28 mouse cellular contexts compared by ENCODE assay signal in the genomic region with DNA sequence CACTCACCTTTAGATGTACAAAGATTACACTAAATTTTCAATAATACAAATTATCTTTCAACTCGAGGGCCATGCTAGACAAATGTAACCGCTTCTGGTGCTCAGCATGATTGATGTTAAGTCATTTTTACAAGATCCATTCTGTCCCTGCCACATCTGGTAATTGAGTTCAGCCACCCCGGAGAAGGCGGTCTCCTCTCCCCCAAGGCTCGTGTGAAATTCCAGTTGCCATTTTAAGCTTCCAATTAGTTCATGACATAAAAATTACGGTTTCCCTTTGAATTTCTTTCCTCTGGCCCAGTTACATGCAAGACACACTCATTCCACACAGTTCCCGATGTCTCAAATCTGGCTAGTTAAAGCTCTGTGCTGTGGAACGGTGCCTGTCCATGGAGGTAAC. TPM values are rescaled to one million over a fixed set of nuclear protein-coding genes. Genes with fewer than 3 reads are reported as not detected.
A peak's percentile ranks its signal among the peaks of the same experiment; 100 is the strongest.
DNase-seq lines count a peak whose midpoint lies in the region; ATAC-seq and TF ChIP-seq lines count a peak whose summit lies in the region.
"Had no signal": no experiment of that assay in that cellular context is flagged by ENCODE, and none has a peak within 500 bp of the region (broad histone marks: within the 10 kb centered on the region; RNA-seq: fewer than 3 reads in every experiment).

No protein-coding gene starts in this region.

- no peak overlapping the region for H3K9ac ChIP-seq in limb, embryonic 12.5 days (replicated peaks)
- no peak overlapping the region for H3K9ac ChIP-seq in limb, embryonic 15.5 days
- H3K9ac ChIP-seq: embryonic facial prominence, embryonic 13.5 days; forebrain, embryonic 12.5 days; forebrain, embryonic 15.5 days; hindbrain, embryonic 12.5 days; hindbrain, embryonic 15.5 days had no signal

- peaks cover 15% of the 10 kb centered on the region for H3K4me1 ChIP-seq in testis, adult 2 months (ENCODE audit: control insufficient read depth, insufficient read depth, low read length)
- peaks cover 21% of the 10 kb centered on the region for H3K4me1 ChIP-seq in limb, embryonic 12.5 days (replicated peaks)
- H3K4me1 ChIP-seq in limb, embryonic 15.5 days, result peaks cover 12% of the 10 kb centered on the region
- H3K4me1 ChIP-seq: forebrain, embryonic 15.5 days; hindbrain, embryonic 12.5 days; hindbrain, embryonic 15.5 days had no signal

- H3K4me3 ChIP-seq in testis, adult 2 months (ENCODE audit: control insufficient read depth, low read depth, low read length), result peak overlapping the region; percentile 67
- H3K4me3 ChIP-seq in limb, embryonic 12.5 days (replicated peaks), result no peak overlapping the region
- no peak overlapping the region for H3K4me3 ChIP-seq in limb, embryonic 15.5 days
- H3K4me3 ChIP-seq: embryonic facial prominence, embryonic 10.5 days; embryonic facial prominence, embryonic 13.5 days; erythroblast, embryonic 14.5 days; forebrain, embryonic 12.5 days; forebrain, embryonic 15.5 days; heart, adult 2 months; hindbrain, embryonic 12.5 days; hindbrain, embryonic 15.5 days had no signal

- ATAC-seq in limb, embryonic 12.5 days (ENCODE audit: insufficient number of reproducible peaks, insufficient read depth, low FRiP score, low TSS enrichment, low read depth), result 0 out of 2 replicates have a peak, but pooled peaks have one; percentile 45
- ATAC-seq in limb, embryonic 15.5 days (ENCODE audit: insufficient number of reproducible peaks, low FRiP score, low TSS enrichment, low read depth), result no peak
- ATAC-seq: activated CD4-positive, CD25-positive, alpha-beta regulatory T cell, adult 4 months; CD4-positive, CD25-positive, alpha-beta regulatory T cell, adult 4 months; forebrain, embryonic 15.5 days had no signal

- peak overlapping the region; percentile 13 for H3K4me2 ChIP-seq in limb, embryonic 12.5 days
- H3K4me2 ChIP-seq in limb, embryonic 15.5 days, result no peak overlapping the region
- H3K4me2 ChIP-seq: embryonic facial prominence, embryonic 13.5 days; forebrain, embryonic 12.5 days; forebrain, embryonic 15.5 days; heart, embryonic 11.5 days; hindbrain, embryonic 12.5 days; hindbrain, embryonic 15.5 days had no signal

- H3K27me3 ChIP-seq in testis, adult 2 months (ENCODE audit: control insufficient read depth, insufficient read depth, low read length), result no peaks in the 10 kb centered on the region
- H3K27me3 ChIP-seq in limb, embryonic 12.5 days, result no peaks in the 10 kb centered on the region
- H3K27me3 ChIP-seq in limb, embryonic 15.5 days, result no peaks in the 10 kb centered on the region
- H3K27me3 ChIP-seq: embryonic facial prominence, embryonic 13.5 days; forebrain, embryonic 12.5 days; forebrain, embryonic 15.5 days; hindbrain, embryonic 12.5 days; hindbrain, embryonic 15.5 days had no signal

- no peak for DNase-seq in testis, postnatal 10 days (ENCODE audit: low spot score)
- DNase-seq in hindlimb bud, embryonic 11.5 days (ENCODE audit: extremely low spot score, low read depth, low spot score), result peak; percentile 46
- no peak for DNase-seq in cerebellum, adult 9-11 months
- no peak for DNase-seq in yolk sac, embryonic 10.5 days (ENCODE audit: low spot score)
- DNase-seq in adrenal gland, postnatal 25 days, result no peak
- DNase-seq: adrenal gland, adult 8-10 months; adrenal gland, postnatal 36 days; cerebellum, adult 18-20 months; cerebellum, adult 9-10 months; cerebellum, postnatal 36 days; embryo, embryonic 11 days; gastrocnemius, postnatal 10 days; gastrocnemius, postnatal 36 days; heart, adult 2 months had no signal

- no peaks in the 10 kb centered on the region for H3K9me3 ChIP-seq in limb, embryonic 12.5 days
- no peaks in the 10 kb centered on the region for H3K9me3 ChIP-seq in limb, embryonic 15.5 days
- H3K9me3 ChIP-seq: embryonic facial prominence, embryonic 10.5 days; embryonic facial prominence, embryonic 13.5 days; forebrain, embryonic 12.5 days; forebrain, embryonic 15.5 days; hindbrain, embryonic 12.5 days; hindbrain, embryonic 15.5 days had no signal

- WGBS in limb, embryonic 12.5 days, result 15% methylated on average over 8 of the region's 8 CpGs
- WGBS in limb, embryonic 15.5 days, result 18% methylated on average over 8 of the region's 8 CpGs

- TF ChIP-seq CTCF in testis, adult 2 months (IDR thresholded peaks at IDR 0.05; ENCODE audit: control insufficient read depth, insufficient read depth, insufficient replicate concordance, low read depth, low read length), result no peak

- TF ChIP-seq POLR2A in testis, adult 2 months (IDR thresholded peaks at IDR 0.05; ENCODE audit: control insufficient read depth, low read depth, low read length), result no peak

- H3K36me3 ChIP-seq in testis, adult 2 months (ENCODE audit: control insufficient read depth, insufficient read depth, low read length), result no peaks in the 10 kb centered on the region
- no peaks in the 10 kb centered on the region for H3K36me3 ChIP-seq in limb, embryonic 12.5 days
- H3K36me3 ChIP-seq in limb, embryonic 15.5 days, result no peaks in the 10 kb centered on the region
- H3K36me3 ChIP-seq: embryonic facial prominence, embryonic 10.5 days; embryonic facial prominence, embryonic 13.5 days; forebrain, embryonic 12.5 days; forebrain, embryonic 15.5 days; hindbrain, embryonic 12.5 days; hindbrain, embryonic 15.5 days had no signal

- H3K27ac ChIP-seq in testis, adult 2 months (ENCODE audit: control insufficient read depth, insufficient read depth, low read depth, low read length), result no peak overlapping the region
- H3K27ac ChIP-seq in limb, embryonic 12.5 days, result peak overlapping the region; percentile 82
- peak overlapping the region; percentile 50 for H3K27ac ChIP-seq in limb, embryonic 15.5 days
- H3K27ac ChIP-seq: embryonic facial prominence, embryonic 10.5 days; embryonic facial prominence, embryonic 13.5 days; forebrain, embryonic 12.5 days; forebrain, embryonic 15.5 days; heart, adult 2 months; hindbrain, embryonic 12.5 days; hindbrain, embryonic 15.5 days had no signal

RNA-seq across cellular contexts. Expression of a gene that starts 38.8 kb away (rescaled TPM):
- polyA plus RNA-seq in testis, adult 2 months (2012; rRNA removed), result 49.2 and 49.5 TPM in 2 replicates
- polyA plus RNA-seq in limb, embryonic 12.5 days (2016; fragmentation: Nextera tagmentation; extraction: Ambion mirVana), result 434 and 459 TPM in 2 replicates
- 348 and 358 TPM in 2 replicates for polyA plus RNA-seq in limb, embryonic 15.5 days (2015; fragmentation: Nextera tagmentation; extraction: Ambion mirVana)
- 17.1 and 25.6 TPM in 2 replicates for total RNA-seq in adrenal gland, postnatal 25 days (2021)
- total RNA-seq: gastrocnemius, adult 18-20 months had no signal
